Mouse (Mus musculus) cortical plate, adult 2 months (tissue): ENCODE measurements around the gene Snx10. TPM values are rescaled to one million over a fixed set of nuclear protein-coding genes. Genes with fewer than 3 reads are reported as not detected.

Experiments
- H3K27ac ChIP-seq: fragments of 200-500 bp; 2 replicates; pipeline ENCODE4 v1.5.1; 2012; ENCODE audit warnings: low read length, control low read depth, inconsistent platforms; ENCODE audit not compliant: insufficient read depth
- H3K4me1 ChIP-seq: fragments of 200-500 bp; 2 replicates; pipeline ENCODE4 v1.6.1; 2011; ENCODE audit warnings: low read length; ENCODE audit not compliant: control insufficient read depth, insufficient read depth
- H3K4me3 ChIP-seq: fragments of 200-500 bp; 2 replicates; pipeline ENCODE4 v1.5.1; 2011; ENCODE audit warnings: mild to moderate bottlenecking, low read length, control low read depth; ENCODE audit not compliant: insufficient read depth
- CTCF ChIP-seq: fragments of 200-500 bp; IDR thresholded peaks from 2 replicates; pipeline ENCODE4 v1.5.1; 2011; ENCODE audit warnings: mild to moderate bottlenecking, control low read depth, low read length; ENCODE audit not compliant: insufficient read depth; ENCODE audit errors: extremely low read depth
- POLR2A ChIP-seq: fragments of 200-500 bp; IDR thresholded peaks from 2 replicates; pipeline ENCODE4 v1.6.1; 2011; ENCODE audit warnings: mild to moderate bottlenecking, low read length, control low read depth; ENCODE audit not compliant: insufficient read depth; ENCODE audit errors: extremely low read depth
- polyA plus RNA-seq: library from polyadenylated mRNA; depleted of rRNA; stranded (reverse); fragments of >200 nt; gene quantifications from 2 replicates; pipeline ENCODE4 v1.2.3, GENCODE M21; 2012

The Snx10 gene
- polyA plus RNA-seq, 1 experiment = 67.4 TPM

- Histone ChIP-seq H3K4me1 (no peaks in the 10 kb centered on the region), H3K4me3 (no peak overlapping the region), H3K27ac (no peak overlapping the region)
- no peak for TF ChIP-seq CTCF
- no peak for TF ChIP-seq POLR2A
These were observed 26.2 kb upstream of the Snx10 start for GRCm38 (mm10) chr6:51497321-51498111.

GRCm38 (mm10) chr6:51505671-51506070, 18.0 kb upstream of the Snx10 start:
- no peaks in the 10 kb centered on the region for H3K4me1 ChIP-seq
- H3K27ac ChIP-seq = no peak overlapping the region
- TF ChIP-seq CTCF (no peak), POLR2A (no peak)
- H3K4me3 ChIP-seq = no peak overlapping the region

GRCm38 (mm10) chr6:51507556-51507955, 16.1 kb upstream of the Snx10 start:
- H3K4me3 ChIP-seq = no peak overlapping the region
- TF ChIP-seq POLR2A = no peak
- TF ChIP-seq CTCF = no peak
- H3K27ac ChIP-seq = no peak overlapping the region
- H3K4me1 ChIP-seq = no peaks in the 10 kb centered on the region

DNA sequence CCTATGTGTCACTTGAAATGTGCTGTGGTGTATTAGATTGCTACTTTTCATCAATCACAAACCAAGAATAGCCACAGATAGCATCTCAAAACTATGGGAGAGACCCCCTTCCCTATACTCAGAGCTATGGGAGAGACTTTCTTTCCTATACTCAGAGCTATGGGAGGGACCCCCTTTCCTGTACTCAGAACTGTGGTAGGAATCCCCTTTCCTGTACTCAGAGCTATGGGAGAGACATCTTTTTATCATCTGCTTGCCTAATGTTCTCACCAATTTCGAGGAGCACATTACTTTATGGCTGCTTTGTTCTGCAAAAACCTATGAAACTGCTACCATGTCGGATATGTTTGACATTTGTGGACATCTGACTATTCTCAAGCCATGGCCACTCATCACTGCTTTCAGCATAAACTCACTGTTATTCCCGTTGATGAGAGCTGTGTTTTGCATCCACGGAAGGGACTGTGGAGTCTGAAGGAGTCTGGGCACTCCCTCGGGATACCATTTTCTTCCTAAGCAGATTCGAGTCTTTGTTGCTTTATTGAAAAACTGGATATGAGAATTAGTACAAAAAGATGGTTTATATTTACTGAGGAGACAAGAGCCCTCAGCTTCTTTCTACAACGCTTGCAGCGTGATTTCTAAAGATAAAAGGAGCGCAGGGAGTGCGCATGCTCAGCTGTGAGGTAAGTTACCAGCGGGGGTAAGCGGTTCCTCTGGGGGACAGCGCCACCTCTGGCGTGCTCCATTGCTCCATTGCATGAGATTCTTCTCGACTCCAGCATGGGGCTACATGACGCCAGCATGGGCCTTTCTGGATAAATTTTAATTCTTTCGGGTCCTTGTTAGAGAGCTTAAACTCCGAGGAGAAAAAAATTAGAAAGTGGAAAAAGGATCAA, 14.7 kb upstream of the Snx10 start:
- Histone ChIP-seq H3K4me1 (no peaks in the 10 kb centered on the region), H3K4me3 (peak overlapping the region; percentile 18; the same call in 1 of the 2 replicates), H3K27ac (no peak overlapping the region)
- TF ChIP-seq CTCF = peak; percentile 85
- peak; percentile 70; the same call in 1 of the 2 replicates for TF ChIP-seq POLR2A

GRCm38 (mm10) chr6:51510094-51510493, 13.6 kb upstream of the Snx10 start:
- no peak overlapping the region for H3K27ac ChIP-seq
- H3K4me1 ChIP-seq = no peaks in the 10 kb centered on the region
- peak; percentile 36; the same call in 1 of the 2 replicates for TF ChIP-seq CTCF
- TF ChIP-seq POLR2A = no peak
- H3K4me3 ChIP-seq = no peak overlapping the region

DNA sequence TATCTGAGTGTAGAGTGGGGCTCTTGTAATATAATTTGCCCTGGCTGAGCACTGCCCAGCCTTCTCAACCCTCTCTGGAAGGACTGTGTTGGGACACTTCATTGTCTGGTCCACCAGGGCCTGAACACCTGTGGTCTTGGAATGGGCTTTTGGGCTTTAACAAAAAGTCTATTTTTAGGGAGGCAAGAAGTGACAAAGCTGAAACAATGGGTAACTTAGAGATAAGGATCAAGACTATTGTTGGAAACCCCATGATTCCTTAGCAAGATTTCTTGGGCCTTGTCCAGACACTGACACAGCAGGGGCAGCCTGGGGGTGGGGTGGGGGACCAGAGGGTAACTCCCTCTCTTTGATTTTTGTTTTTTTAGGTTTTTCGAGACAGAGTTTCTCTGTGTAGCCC, 12.8 kb upstream of the Snx10 start:
- H3K4me1 ChIP-seq = no peaks in the 10 kb centered on the region
- H3K27ac ChIP-seq = no peak overlapping the region
- TF ChIP-seq POLR2A (no peak), CTCF (no peak)
- no peak overlapping the region for H3K4me3 ChIP-seq

- H3K4me1 ChIP-seq = no peaks in the 10 kb centered on the region
- H3K27ac ChIP-seq = no peak overlapping the region
- H3K4me3 ChIP-seq = no peak overlapping the region
- TF ChIP-seq POLR2A (no peak), CTCF (no peak)
These were observed 10.0 kb upstream of the Snx10 start for GRCm38 (mm10) chr6:51513745-51514144.

- TF ChIP-seq POLR2A = no peak
- TF ChIP-seq CTCF = no peak
- H3K4me3 ChIP-seq = no peak overlapping the region
- no peaks in the 10 kb centered on the region for H3K4me1 ChIP-seq
- H3K27ac ChIP-seq = no peak overlapping the region
These were observed 8.8 kb upstream of the Snx10 start for GRCm38 (mm10) chr6:51514860-51515259.

DNA sequence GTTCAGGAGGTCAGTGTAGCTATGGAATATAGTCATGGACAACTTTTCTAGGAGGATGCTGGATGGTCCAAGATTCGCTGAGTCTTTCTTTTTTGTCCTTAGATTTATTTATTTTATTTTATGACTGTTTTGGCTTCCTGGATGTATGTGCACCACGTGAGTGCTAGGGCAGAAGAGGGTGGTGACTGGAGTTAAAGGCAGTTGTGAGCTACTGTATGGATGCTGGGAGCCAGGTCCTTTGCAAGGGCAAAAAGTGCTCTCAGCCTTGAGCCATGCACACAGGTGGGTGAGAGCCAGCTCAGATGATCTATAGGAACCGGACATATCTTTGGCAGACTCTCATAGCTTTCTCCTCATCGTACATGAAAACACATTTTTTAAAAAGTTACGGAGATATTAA, 391 bp upstream of the Snx10 start:
- Histone ChIP-seq H3K4me3 (peak overlapping the region; percentile 73; the same call in 1 of the 2 replicates), H3K27ac (no peak overlapping the region), H3K4me1 (peaks cover 5% of the 10 kb centered on the region; the same call in 1 of the 2 replicates)
- no peak for TF ChIP-seq POLR2A
